Mouse (Mus musculus) forebrain, embryonic 11.5 days (tissue): ENCODE measurements around the gene Mga. TPM values are rescaled to one million over a fixed set of nuclear protein-coding genes. Genes with fewer than 3 reads are reported as not detected.
A peak's percentile ranks its signal among the peaks of the same experiment; 100 is the strongest.

Experiments
- ATAC-seq: fragments of 200-750 bp; cut with Nextera tagmentation; replicated peaks from 2 replicates; pipeline ENCODE4 v1.8.0; 2017; ENCODE audit warnings: moderate TSS enrichment; ENCODE audit not compliant: low FRiP score
- DNase-seq: peaks from one replicate; pipeline ENCODE4 v3.0.0-alpha.2; 2017; ENCODE audit warnings: low spot score
- H3K27ac ChIP-seq: fragments of 300-500 bp; sonication (generic); 2 replicates; pipeline ENCODE4 v1.5.1; 2014; ENCODE audit warnings: low read depth, low read length
- H3K27me3 ChIP-seq: fragments of 300-500 bp; sonication (generic); 2 replicates; pipeline ENCODE4 v1.6.1; 2014; ENCODE audit warnings: mild to moderate bottlenecking, low read length, mixed read lengths; ENCODE audit not compliant: control insufficient read depth, insufficient read depth
- H3K36me3 ChIP-seq: fragments of 300-500 bp; sonication (generic); 2 replicates; pipeline ENCODE4 v1.6.1; 2014; ENCODE audit warnings: mild to moderate bottlenecking, low read length, moderate library complexity, mixed read lengths; ENCODE audit not compliant: control insufficient read depth, insufficient read depth
- H3K4me1 ChIP-seq: fragments of 300-500 bp; sonication (generic); replicated peaks from 2 replicates; pipeline ENCODE4 v1.6.1; 2014; ENCODE audit warnings: low read length, mixed read lengths; ENCODE audit not compliant: control insufficient read depth, insufficient read depth
- H3K4me2 ChIP-seq: fragments of 300-500 bp; sonication (generic); 2 replicates; pipeline ENCODE4 v1.6.1; 2014; ENCODE audit warnings: low read depth, mild to moderate bottlenecking, low read length, moderate library complexity, mixed read lengths; ENCODE audit not compliant: severe bottlenecking
- H3K4me3 ChIP-seq: fragments of 300-500 bp; sonication (generic); 2 replicates; pipeline ENCODE4 v1.5.1; 2014; ENCODE audit warnings: low read depth, low read length
- H3K9ac ChIP-seq: fragments of 300-500 bp; sonication (generic); 2 replicates; pipeline ENCODE4 v1.6.1; 2014; ENCODE audit warnings: low read length
- H3K9me3 ChIP-seq: fragments of 300-500 bp; sonication (generic); 2 replicates; pipeline ENCODE4 v1.6.1; 2016; ENCODE audit warnings: low read length, mixed read lengths; ENCODE audit not compliant: control insufficient read depth
- WGBS: fragments of 180-500 bp; shearing (Covaris S2); extraction: QIAGEN DNeasy Blood & Tissue Kit; methylation state at CpG from one replicate; pipeline ENCODE4 v1.1.7; 2014; 5-methylcytosine and 5-hydroxymethylcytosine counted together
- polyA plus RNA-seq: library from polyadenylated mRNA; unstranded; fragments of >200 nt; fragmentation: Nextera tagmentation; extraction: Ambion mirVana; gene quantifications from 2 replicates; pipeline ENCODE4 v1.2.1, GENCODE M21; 2014

Gene Mga
- 34.3 and 43.3 TPM in 2 replicates for polyA plus RNA-seq

GRCm38 (mm10) chr2:119897090-119897732, at the start of gene Mga:
Mga (plus strand) TSS chr2:119897228.
- H3K36me3 ChIP-seq: no peaks in the 10 kb centered on the region
- DNase-seq (peak; percentile 97), ATAC-seq (peak; percentile 98)
- H3K4me1 ChIP-seq: peaks cover 7% of the 10 kb centered on the region; the same call in 1 of the 2 replicates
- H3K27me3 ChIP-seq: no peaks in the 10 kb centered on the region
- no peaks in the 10 kb centered on the region for H3K9me3 ChIP-seq
- peak within 1 kb of the TSS; percentile 67; the same call in 1 of the 2 replicates for H3K27ac ChIP-seq
- WGBS: under 1% methylated on average over 58 of the region's 58 CpGs
- H3K4me3 ChIP-seq: peak within 1 kb of the TSS; percentile 41
- H3K9ac ChIP-seq: peak within 1 kb of the TSS; percentile 51
- peak within 1 kb of the TSS; percentile 81 for H3K4me2 ChIP-seq

- no peak overlapping the region for H3K4me3 ChIP-seq
- H3K4me2 ChIP-seq: no peak overlapping the region
- H3K27me3 ChIP-seq: no peaks in the 10 kb centered on the region
- no peak overlapping the region for H3K9ac ChIP-seq
- no peak overlapping the region for H3K27ac ChIP-seq
- H3K9me3 ChIP-seq: no peaks in the 10 kb centered on the region
- 91% methylated on average over 4 of the region's 4 CpGs for WGBS
- ATAC-seq: no peak
- no peak for DNase-seq
- H3K36me3 ChIP-seq: no peaks in the 10 kb centered on the region
- no peaks in the 10 kb centered on the region for H3K4me1 ChIP-seq
Measured at GRCm38 (mm10) chr2:119853811-119854210, 43.2 kb upstream of the Mga start.

GRCm38 (mm10) chr2:119855310-119855850, 41.6 kb upstream of the Mga start:
- H3K4me2 ChIP-seq: no peak overlapping the region
- no peaks in the 10 kb centered on the region for H3K36me3 ChIP-seq
- 74% methylated on average over 6 of the region's 6 CpGs for WGBS

GRCm38 (mm10) chr2:119857341-119857740, 39.7 kb upstream of the Mga start:
- no peak overlapping the region for H3K4me2 ChIP-seq
- DNase-seq (no peak), ATAC-seq (no peak)
- 88% methylated on average over 2 of the region's 2 CpGs for WGBS
- H3K27me3 ChIP-seq: no peaks in the 10 kb centered on the region
- H3K4me3 ChIP-seq: no peak overlapping the region
- H3K4me1 ChIP-seq: no peaks in the 10 kb centered on the region
- no peak overlapping the region for H3K9ac ChIP-seq
- H3K27ac ChIP-seq: no peak overlapping the region
- H3K36me3 ChIP-seq: no peaks in the 10 kb centered on the region
- H3K9me3 ChIP-seq: no peaks in the 10 kb centered on the region

More at GRCm38 (mm10) chr2:119855310-119855850, 41.6 kb upstream of the Mga start:
- Histone ChIP-seq H3K9ac (no peak overlapping the region), H3K9me3 (no peaks in the 10 kb centered on the region), H3K4me3 (no peak overlapping the region), H3K27ac (no peak overlapping the region), H3K4me1 (no peaks in the 10 kb centered on the region), H3K27me3 (no peaks in the 10 kb centered on the region)
- ATAC-seq (no peak), DNase-seq (no peak)

GRCm38 (mm10) chr2:119864484-119864883, 32.5 kb upstream of the Mga start:
- H3K36me3 ChIP-seq: no peaks in the 10 kb centered on the region
- no peak overlapping the region for H3K4me2 ChIP-seq
- no peaks in the 10 kb centered on the region for H3K27me3 ChIP-seq
- no peak overlapping the region for H3K27ac ChIP-seq
- H3K4me1 ChIP-seq: no peaks in the 10 kb centered on the region
- WGBS: 76% methylated on average over 4 of the region's 4 CpGs
- DNase-seq: no peak
- ATAC-seq: no peak
- no peak overlapping the region for H3K4me3 ChIP-seq
- H3K9ac ChIP-seq: no peak overlapping the region
- H3K9me3 ChIP-seq: no peaks in the 10 kb centered on the region

- WGBS: 2% methylated on average over 73 of the region's 73 CpGs
- H3K4me2 ChIP-seq: peak overlapping the region; percentile 93
- peak overlapping the region; percentile 47 for H3K4me3 ChIP-seq
- no peaks in the 10 kb centered on the region for H3K36me3 ChIP-seq
- no peaks in the 10 kb centered on the region for H3K9me3 ChIP-seq
- H3K9ac ChIP-seq: peak overlapping the region; percentile 73
- H3K27me3 ChIP-seq: peaks cover 2% of the 10 kb centered on the region; the same call in 1 of the 2 replicates
- peak; percentile 85 for DNase-seq
- peak; percentile 87 for ATAC-seq
- no peak overlapping the region for H3K27ac ChIP-seq
- H3K4me1 ChIP-seq: peaks cover 6% of the 10 kb centered on the region; the same call in 1 of the 2 replicates
Measured at GRCm38 (mm10) chr2:119872371-119873104, 24.5 kb upstream of the Mga start.

GRCm38 (mm10) chr2:119873105-119873464, 23.9 kb upstream of the Mga start:
- ATAC-seq: peak; percentile 90
- no peaks in the 10 kb centered on the region for H3K36me3 ChIP-seq
- no peak overlapping the region for H3K27ac ChIP-seq
- peaks cover 2% of the 10 kb centered on the region; the same call in 1 of the 2 replicates for H3K27me3 ChIP-seq
- H3K4me2 ChIP-seq: peak overlapping the region; percentile 93
- no peaks in the 10 kb centered on the region for H3K9me3 ChIP-seq
- DNase-seq: peak; percentile 93
- H3K4me3 ChIP-seq: peak overlapping the region; percentile 47
- peaks cover 6% of the 10 kb centered on the region; the same call in 1 of the 2 replicates for H3K4me1 ChIP-seq
- H3K9ac ChIP-seq: peak overlapping the region; percentile 73
- WGBS: 2% methylated on average over 39 of the region's 39 CpGs

GRCm38 (mm10) chr2:119875981-119876380, 21.0 kb upstream of the Mga start:
- Histone ChIP-seq H3K4me1 (peaks cover 6% of the 10 kb centered on the region; the same call in 1 of the 2 replicates), H3K4me3 (no peak overlapping the region), H3K9me3 (no peaks in the 10 kb centered on the region), H3K36me3 (no peaks in the 10 kb centered on the region), H3K27me3 (peaks cover 2% of the 10 kb centered on the region; the same call in 1 of the 2 replicates), H3K4me2 (no peak overlapping the region), H3K27ac (no peak overlapping the region), H3K9ac (no peak overlapping the region)
- DNase-seq (no peak), ATAC-seq (no peak)
